Comparison of ENCODE assay signal across 29 mouse cellular contexts in genomic region chr16:17843701-17844365, GRCm38 (mm10). TPM values are rescaled to one million over a fixed set of nuclear protein-coding genes. Genes with fewer than 3 reads are reported as not detected.
A peak's percentile ranks its signal among the peaks of the same experiment; 100 is the strongest.
DNase-seq lines count a peak whose midpoint lies in the region; ATAC-seq and TF ChIP-seq lines count a peak whose summit lies in the region.
"Had no signal": no experiment of that assay in that cellular context is flagged by ENCODE, and none has a peak within 500 bp of the region (broad histone marks: within the 10 kb centered on the region; RNA-seq: fewer than 3 reads in every experiment).

No protein-coding gene starts in this region.

- H3K9ac ChIP-seq in heart, embryonic 11.5 days (ENCODE audit: low read depth, low read length): no peak overlapping the region
- H3K9ac ChIP-seq: embryonic facial prominence, embryonic 13.5 days; forebrain, embryonic 12.5 days; forebrain, embryonic 15.5 days; heart, embryonic 13.5 days; hindbrain, embryonic 14.5 days had no signal

- H3K4me2 ChIP-seq in heart, embryonic 11.5 days: no peak overlapping the region
- H3K4me2 ChIP-seq: embryonic facial prominence, embryonic 13.5 days; forebrain, embryonic 12.5 days; forebrain, embryonic 15.5 days; heart, embryonic 13.5 days; hindbrain, embryonic 14.5 days had no signal

- no peak for TF ChIP-seq POLR2A in cerebellum, adult 2 months (IDR thresholded peaks at IDR 0.05; ENCODE audit: borderline replicate concordance, insufficient read depth, low read length)

- 13% methylated on average over 10 of the region's 10 CpGs for WGBS in cerebellum, adult 2 months
- WGBS in heart, embryonic 11.5 days (ENCODE audit: insufficient replicate concordance): 90% methylated on average over 10 of the region's 10 CpGs

- peak overlapping the region; percentile 45; the same call in 1 of the 2 replicates for H3K27ac ChIP-seq in cerebellum, adult 2 months (ENCODE audit: insufficient read depth, low read length)
- no peak overlapping the region for H3K27ac ChIP-seq in heart, embryonic 11.5 days (ENCODE audit: low read depth, low read length)
- H3K27ac ChIP-seq: embryonic facial prominence, embryonic 10.5 days; embryonic facial prominence, embryonic 13.5 days; forebrain, embryonic 12.5 days; forebrain, embryonic 15.5 days; heart, embryonic 13.5 days; hindbrain, embryonic 14.5 days; hindbrain, postnatal 0 days had no signal

- peaks cover 48% of the 10 kb centered on the region for H3K4me1 ChIP-seq in cerebellum, adult 2 months (ENCODE audit: control insufficient read depth, insufficient read depth, low read length)
- no peaks in the 10 kb centered on the region for H3K4me1 ChIP-seq in heart, embryonic 11.5 days (ENCODE audit: control insufficient read depth, insufficient read depth, low read length)
- H3K4me1 ChIP-seq: embryonic facial prominence, embryonic 10.5 days; embryonic facial prominence, embryonic 13.5 days; forebrain, embryonic 15.5 days; heart, embryonic 13.5 days had no signal

- no peak overlapping the region for H3K4me3 ChIP-seq in cerebellum, adult 2 months (replicated peaks; ENCODE audit: insufficient read depth, low read depth, low read length)
- H3K4me3 ChIP-seq in heart, embryonic 11.5 days (ENCODE audit: low read depth, low read length): no peak overlapping the region
- H3K4me3 ChIP-seq: embryonic facial prominence, embryonic 10.5 days; embryonic facial prominence, embryonic 13.5 days; erythroblast, embryonic 14.5 days; forebrain, embryonic 12.5 days; forebrain, embryonic 15.5 days; heart, embryonic 13.5 days had no signal

- no peak for TF ChIP-seq CTCF in cerebellum, adult 2 months (IDR thresholded peaks at IDR 0.05; ENCODE audit: borderline replicate concordance, insufficient read depth, low read depth, low read length)

- peak; percentile 74 to 76 for DNase-seq in cerebellum, adult 2 months
- no peak for DNase-seq in cerebellum, postnatal 4 days (ENCODE audit: low spot score in 2 of 2)
- DNase-seq in cerebellum, adult 8-10 months: peak; percentile 60
- peak; percentile 76 for DNase-seq in cerebellum, adult 9-11 months
- peak; percentile 71 to 73 for DNase-seq in cerebellum, postnatal 25 days
- no peak for DNase-seq in right cerebral cortex, postnatal 36 days (ENCODE audit: low spot score in 2 of 2)
- DNase-seq in right cerebral cortex, postnatal 25 days: no peak
- DNase-seq: adrenal gland, adult 2 months; adrenal gland, postnatal 25 days; gastrocnemius, postnatal 25 days; heart, adult 18-20 months; heart, postnatal 14 days; heart, postnatal 4 days; kidney, adult 18-20 months had no signal

- H3K36me3 ChIP-seq in heart, embryonic 11.5 days (ENCODE audit: control insufficient read depth, insufficient read depth, low read length): peaks cover 31% of the 10 kb centered on the region

- H3K9me3 ChIP-seq in heart, embryonic 11.5 days (replicated peaks; ENCODE audit: control insufficient read depth, low read length): no peaks in the 10 kb centered on the region
- H3K9me3 ChIP-seq: embryonic facial prominence, embryonic 10.5 days; embryonic facial prominence, embryonic 13.5 days; forebrain, embryonic 12.5 days; forebrain, embryonic 15.5 days; heart, embryonic 13.5 days had no signal

- ATAC-seq in heart, embryonic 11.5 days (replicated peaks; ENCODE audit: insufficient number of reproducible peaks, low FRiP score, low TSS enrichment): no peak
- ATAC-seq: CD4-positive, CD25-positive, alpha-beta regulatory T cell, adult 4 months; forebrain, embryonic 15.5 days; hindbrain, postnatal 0 days; inflammation-experienced regulatory T-cells, adult 6 months; intestine, embryonic 16.5 days had no signal

- H3K27me3 ChIP-seq in cerebellum, adult 2 months (ENCODE audit: control insufficient read depth, insufficient read depth, low read length): no peaks in the 10 kb centered on the region
- no peaks in the 10 kb centered on the region for H3K27me3 ChIP-seq in heart, embryonic 11.5 days (ENCODE audit: control insufficient read depth, insufficient read depth, low read length)
- H3K27me3 ChIP-seq: embryonic facial prominence, embryonic 13.5 days; forebrain, embryonic 12.5 days; forebrain, embryonic 15.5 days; heart, embryonic 13.5 days had no signal

RNA-seq across cellular contexts. Expression of gene Car15, which starts 5.7 kb away (rescaled TPM):
- 48.4 and 58.9 TPM in 2 replicates for polyA plus RNA-seq in cerebellum, adult 2 months (2012; rRNA removed)
- 1.0 and 1.9 TPM in 2 replicates for polyA plus RNA-seq in heart, embryonic 11.5 days (2014; fragmentation: Nextera tagmentation; extraction: Ambion mirVana)

RNA-seq across cellular contexts. Expression of gene B830017H08Rik, which starts 10.9 kb away (rescaled TPM):
- polyA plus RNA-seq in cerebellum, adult 2 months (2012; rRNA removed): 4.3 and 4.7 TPM in 2 replicates
- 0.13 TPM in 1 of 2 replicates, not detected in the other for polyA plus RNA-seq in heart, embryonic 11.5 days (2014; fragmentation: Nextera tagmentation; extraction: Ambion mirVana)
- polyA plus RNA-seq: adrenal gland, adult 2 months; C2C12; CD4-positive, CD25-positive, alpha-beta regulatory T cell, adult 4 months; embryonic facial prominence, embryonic 10.5 days; erythroblast, embryonic 14.5 days; forebrain, embryonic 12.5 days; gonadal fat pad, adult 2 months; heart, embryonic 13.5 days; heart, embryonic 16.5 days; inflammation-experienced regulatory T-cells, adult 6 months; intestine, embryonic 16.5 days had no signal

RNA-seq across cellular contexts. Expression of gene Scarf2, which starts 46.8 kb away (rescaled TPM):
- polyA plus RNA-seq in cerebellum, adult 2 months (2012; rRNA removed): 2.1 and 2.5 TPM in 2 replicates
- polyA plus RNA-seq in heart, embryonic 11.5 days (2014; fragmentation: Nextera tagmentation; extraction: Ambion mirVana): 7.2 and 9.6 TPM in 2 replicates
- polyA plus RNA-seq: CD4-positive, CD25-positive, alpha-beta regulatory T cell, adult 4 months; inflammation-experienced regulatory T-cells, adult 6 months had no signal

RNA-seq across cellular contexts. Expression of gene Gm20518, which starts 47.6 kb away (rescaled TPM):
- 9.1 and 9.2 TPM in 2 replicates for polyA plus RNA-seq in cerebellum, adult 2 months (2012; rRNA removed)
- 0.07 and 0.17 TPM in 2 replicates for polyA plus RNA-seq in heart, embryonic 11.5 days (2014; fragmentation: Nextera tagmentation; extraction: Ambion mirVana)

RNA-seq across cellular contexts. Expression of gene Tssk1, which starts 50.2 kb away (rescaled TPM):
- polyA plus RNA-seq in cerebellum, adult 2 months (2012; rRNA removed): 0.08 and 0.11 TPM in 2 replicates
- polyA plus RNA-seq in heart, embryonic 11.5 days (2014; fragmentation: Nextera tagmentation; extraction: Ambion mirVana): 0.07 TPM in 1 of 2 replicates, not detected in the other
- polyA plus RNA-seq: CD4-positive, CD25-positive, alpha-beta regulatory T cell, adult 4 months; embryonic facial prominence, embryonic 13.5 days; erythroblast, embryonic 14.5 days; forebrain, embryonic 12.5 days had no signal

Comparison
In these comparisons a context has a peak if more than half of its experiments do, and no peak if none do; other contexts are left out.
1. DNase-seq: peak in cerebellum, adult 2 months (2 of 2), cerebellum, adult 8-10 months (single experiment), cerebellum, adult 9-11 months (single experiment) and cerebellum, postnatal 25 days (2 of 2); none in cerebellum, postnatal 4 days (0 of 2), right cerebral cortex, postnatal 36 days (0 of 2) and right cerebral cortex, postnatal 25 days (single experiment).
2. RNA of gene Car15, which starts 5.7 kb away (polyA plus RNA-seq): 48.4 to 58.9 TPM in cerebellum, adult 2 months; 1.0 to 1.9 TPM in heart, embryonic 11.5 days; every median in the first group is over 10 times any median in the second.